Mouse (Mus musculus) ovary, postnatal 10 days (tissue): ENCODE results near the gene Helz.
A peak's percentile ranks its signal among the peaks of the same experiment; 100 is the strongest.
"Not testable (repeated sequence)": the region's sequence is repeated elsewhere in the genome, so short reads cannot be mapped to it uniquely, and the experiment has no call there.

Experiments
- DNase-seq: peaks from one replicate; pipeline ENCODE4 v3.0.0; 2022; ENCODE audit warnings: low spot score

Gene Helz

GRCm38 (mm10) chr11:107548204-107548975 is 660 bp downstream of the Helz start:
- no peak for DNase-seq

- no peak for DNase-seq
Observed at GRCm38 (mm10) chr11:107559874-107560273, 12.1 kb downstream of the Helz start.

GRCm38 (mm10) chr11:107567431-107567830 is 19.7 kb downstream of the Helz start:
- no peak for DNase-seq

GRCm38 (mm10) chr11:107568466-107568995 is 20.8 kb downstream of the Helz start:
- no peak for DNase-seq

- DNase-seq: not testable (repeated sequence)
Observed at GRCm38 (mm10) chr11:107570891-107571290, 23.2 kb downstream of the Helz start.

GRCm38 (mm10) chr11:107571318-107571717 is 23.6 kb downstream of the Helz start:
- no peak for DNase-seq

GRCm38 (mm10) chr11:107572551-107572950 is 24.8 kb downstream of the Helz start:
- no peak for DNase-seq

GRCm38 (mm10) chr11:107573061-107573692 is 25.4 kb downstream of the Helz start:
- DNase-seq: peak; percentile 8

- no peak for DNase-seq
Observed at GRCm38 (mm10) chr11:107573847-107574246, 26.1 kb downstream of the Helz start.

GRCm38 (mm10) chr11:107574811-107575705 is 27.3 kb downstream of the Helz start:
- DNase-seq: no peak

GRCm38 (mm10) chr11:107576186-107576585 is 28.5 kb downstream of the Helz start:
- no peak for DNase-seq

GRCm38 (mm10) chr11:107577400-107577799 is 29.7 kb downstream of the Helz start:
- no peak for DNase-seq

GRCm38 (mm10) chr11:107578226-107578625 is 30.5 kb downstream of the Helz start:
- DNase-seq: no peak

GRCm38 (mm10) chr11:107580786-107581185 is 33.1 kb downstream of the Helz start:
- no peak for DNase-seq

- no peak for DNase-seq
Observed at GRCm38 (mm10) chr11:107584660-107585451, 37.1 kb downstream of the Helz start.

GRCm38 (mm10) chr11:107586129-107586528 is 38.4 kb downstream of the Helz start:
- DNase-seq: not testable (repeated sequence)

- no peak for DNase-seq
Observed at GRCm38 (mm10) chr11:107587141-107587540, 39.4 kb downstream of the Helz start.

- no peak for DNase-seq
Observed at GRCm38 (mm10) chr11:107592575-107592974, 44.8 kb downstream of the Helz start.

GRCm38 (mm10) chr11:107597381-107597780 is 49.7 kb downstream of the Helz start:
- no peak for DNase-seq

- no peak for DNase-seq
Observed at GRCm38 (mm10) chr11:107605694-107606093, 58.0 kb downstream of the Helz start.

GRCm38 (mm10) chr11:107613906-107614305 is 66.2 kb downstream of the Helz start:
- no peak for DNase-seq
